Mouse (Mus musculus) ovary, postnatal 14 days (tissue): ENCODE data around the gene Wbp4.
"Not testable (repeated sequence)": the region's sequence is repeated elsewhere in the genome, so short reads cannot be mapped to it uniquely, and the experiment has no call there.

Experiments used
- DNase-seq: peaks from one replicate; pipeline ENCODE4 v3.0.0; 2022; ENCODE audit warnings: low spot score

The Wbp4 gene

GRCm38 (mm10) chr14:79507846-79508245 is 26.5 kb upstream of the Wbp4 start:
- DNase-seq: no peak

- no peak for DNase-seq
Observed at GRCm38 (mm10) chr14:79506207-79506606, 24.9 kb upstream of the Wbp4 start.

- DNase-seq: no peak
Observed at GRCm38 (mm10) chr14:79504246-79505006, 23.1 kb upstream of the Wbp4 start.

GRCm38 (mm10) chr14:79503371-79504075 is 22.2 kb upstream of the Wbp4 start:
- no peak for DNase-seq

GRCm38 (mm10) chr14:79500756-79501155 is 19.4 kb upstream of the Wbp4 start:
- DNase-seq: no peak

- DNase-seq: no peak
Observed at GRCm38 (mm10) chr14:79499326-79499725, 18.0 kb upstream of the Wbp4 start.

GRCm38 (mm10) chr14:79494349-79494748 is 13.0 kb upstream of the Wbp4 start:
- DNase-seq: no peak

GRCm38 (mm10) chr14:79490246-79490645 is 8.9 kb upstream of the Wbp4 start:
- DNase-seq: no peak

GRCm38 (mm10) chr14:79489150-79489549 is 7.8 kb upstream of the Wbp4 start:
- no peak for DNase-seq

GRCm38 (mm10) chr14:79488531-79488930 is 7.2 kb upstream of the Wbp4 start:
- no peak for DNase-seq

GRCm38 (mm10) chr14:79486993-79487731 is 5.8 kb upstream of the Wbp4 start:
- DNase-seq: no peak

- DNase-seq: no peak
Observed at GRCm38 (mm10) chr14:79486617-79486992, 5.3 kb upstream of the Wbp4 start.

GRCm38 (mm10) chr14:79483611-79484120 is 2.3 kb upstream of the Wbp4 start:
- no peak for DNase-seq

GRCm38 (mm10) chr14:79482747-79483355 is 1.5 kb upstream of the Wbp4 start:
- DNase-seq: no peak

- peak; percentile 41 for DNase-seq
Observed at GRCm38 (mm10) chr14:79482251-79482661, 936 bp upstream of the Wbp4 start.

GRCm38 (mm10) chr14:79480624-79481338 is 539 bp downstream of the Wbp4 start, which contains the start of gene Elf1:
Gene Elf1, plus strand, starts transcription at chr14:79481194.
- peak; percentile 97 for DNase-seq

GRCm38 (mm10) chr14:79473384-79473783 is 7.9 kb downstream of the Wbp4 start:
- DNase-seq: no peak

GRCm38 (mm10) chr14:79467621-79468020 is 13.7 kb downstream of the Wbp4 start:
- peak; percentile 40 for DNase-seq

GRCm38 (mm10) chr14:79465623-79466022 is 15.7 kb downstream of the Wbp4 start:
- no peak for DNase-seq

- no peak for DNase-seq
Observed at GRCm38 (mm10) chr14:79460988-79461387, 20.3 kb downstream of the Wbp4 start.

GRCm38 (mm10) chr14:79460401-79460800 is 20.9 kb downstream of the Wbp4 start:
- DNase-seq: no peak

- not testable (repeated sequence) for DNase-seq
Observed at GRCm38 (mm10) chr14:79452591-79452934, 28.8 kb downstream of the Wbp4 start.
